Mouse (Mus musculus): ENCODE results near the gene Cfap74. TPM values are rescaled to one million over a fixed set of nuclear protein-coding genes. Genes with fewer than 3 reads are reported as not detected.

Gene Cfap74
- total and polyA plus RNA-seq, 2 experiments from 2014 or later = 0.29 to 1.1 TPM

DNA sequence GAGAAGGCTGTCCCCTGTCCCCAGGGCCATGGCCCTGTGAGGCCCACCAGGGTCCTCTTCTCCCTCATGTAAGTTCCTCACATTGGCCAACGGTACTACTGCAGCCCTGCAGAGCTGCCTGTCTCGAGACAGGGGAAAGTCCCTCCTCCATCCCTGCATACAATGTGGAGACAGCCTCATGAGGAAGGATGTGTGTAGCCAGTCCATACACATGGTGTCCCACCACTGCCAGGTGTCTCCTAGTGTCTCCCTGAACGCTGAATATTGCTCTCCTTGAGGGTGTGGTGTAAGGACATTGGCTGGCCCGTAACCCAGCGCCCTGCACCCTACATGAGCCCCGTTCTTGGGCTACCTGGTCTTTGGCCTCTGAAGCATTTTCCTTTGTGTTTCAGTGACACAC, 17.3 kb downstream of the Cfap74 start:
- no peak for ATAC-seq (ENCODE audit: insufficient read depth, low read depth)

DNA sequence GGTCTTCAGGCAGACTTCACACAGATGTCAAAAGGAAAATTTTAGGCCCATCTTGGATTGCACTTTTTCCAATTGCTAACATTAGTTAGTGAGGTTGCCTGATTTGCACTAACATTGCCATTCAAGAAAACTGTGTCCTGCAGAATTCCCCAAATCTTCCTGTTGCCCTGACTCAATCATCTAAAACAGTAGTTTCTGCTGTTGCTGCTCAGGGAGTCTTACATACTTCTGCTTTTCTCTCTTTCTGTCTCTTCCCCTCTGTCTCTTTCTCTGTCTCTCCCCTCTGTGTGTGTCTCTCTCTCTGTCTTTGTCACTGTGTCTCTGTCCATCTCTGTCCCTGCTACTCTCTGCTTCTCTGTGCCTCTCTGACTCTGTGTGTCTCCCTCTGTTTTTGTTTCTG, 19.5 kb downstream of the Cfap74 start:
- DNase-seq (ENCODE audit: low spot score) (no peak), ATAC-seq (ENCODE audit: insufficient read depth, low read depth) (no peak)
- Histone ChIP-seq H3K27ac (ENCODE audit: low read depth) (no peak overlapping the region), H3K27me3 (ENCODE audit: control insufficient read depth, insufficient read depth, low read length) (no peaks in the 10 kb centered on the region), H3K4me2 (ENCODE audit: low read depth, low read length) (no peak overlapping the region), H3K4me3 (ENCODE audit: low read depth, low read length) (no peak overlapping the region), H3K9ac (replicated peaks; ENCODE audit: low read depth, low read length) (no peak overlapping the region), H3K36me3 (replicated peaks; ENCODE audit: control insufficient read depth, insufficient read depth, low read length) (no peaks in the 10 kb centered on the region), H3K9me3 (replicated peaks; ENCODE audit: control insufficient read depth, low read length) (no peaks in the 10 kb centered on the region; the same call in 1 of the 2 replicates), H3K4me1 (ENCODE audit: control insufficient read depth, insufficient read depth) (no peaks in the 10 kb centered on the region)
- no peak for TF ChIP-seq CTCF (IDR thresholded peaks at IDR 0.05; ENCODE audit: low read depth)
- no peak for TF ChIP-seq EP300 (IDR thresholded peaks at IDR 0.05; ENCODE audit: low read depth)

More for the DNA sequence above, 17.3 kb downstream of the Cfap74 start:
- H3K4me3 ChIP-seq (ENCODE audit: low read depth, low read length) = no peak overlapping the region
- TF ChIP-seq EP300 (IDR thresholded peaks at IDR 0.05; ENCODE audit: low read depth) (no peak), CTCF (IDR thresholded peaks at IDR 0.05; ENCODE audit: low read depth) (no peak)
- H3K36me3 ChIP-seq (replicated peaks; ENCODE audit: control insufficient read depth, insufficient read depth, low read length) = no peaks in the 10 kb centered on the region
- H3K4me1 ChIP-seq (ENCODE audit: control insufficient read depth, insufficient read depth) = no peaks in the 10 kb centered on the region
- H3K4me2 ChIP-seq (ENCODE audit: low read depth, low read length) = no peak overlapping the region
- H3K9me3 ChIP-seq (replicated peaks; ENCODE audit: control insufficient read depth, low read length) = no peaks in the 10 kb centered on the region; the same call in 1 of the 2 replicates
- H3K27me3 ChIP-seq (ENCODE audit: control insufficient read depth, insufficient read depth, low read length) = no peaks in the 10 kb centered on the region
- H3K27ac ChIP-seq (ENCODE audit: low read depth) = no peak overlapping the region
- DNase-seq (ENCODE audit: low spot score) = no peak
- no peak overlapping the region for H3K9ac ChIP-seq (replicated peaks; ENCODE audit: low read depth, low read length)
- 71% methylated on average over 6 of the region's 6 CpGs for WGBS

DNA sequence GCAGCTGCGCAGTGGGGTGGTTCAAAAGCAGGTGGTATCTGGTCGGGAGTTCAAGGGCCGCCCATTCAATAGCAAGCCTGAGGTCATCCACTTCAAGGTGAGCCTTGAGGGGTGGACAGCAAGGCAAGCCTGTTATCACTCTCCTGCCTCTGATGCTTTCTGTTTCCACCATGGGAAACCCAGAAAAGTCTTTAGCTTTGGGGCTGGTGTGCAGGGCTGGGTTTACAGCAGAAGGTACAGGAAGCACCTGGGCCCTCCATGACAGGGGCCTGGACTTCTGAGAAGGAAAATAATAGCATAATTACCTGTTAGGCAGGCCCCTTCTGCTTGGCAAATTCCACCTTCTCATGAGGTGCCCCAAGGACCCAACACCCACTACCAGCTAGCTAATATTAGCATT, 20.2 kb downstream of the Cfap74 start:
- Histone ChIP-seq H3K36me3 (replicated peaks; ENCODE audit: control insufficient read depth, insufficient read depth, low read length) (no peaks in the 10 kb centered on the region), H3K27me3 (ENCODE audit: control insufficient read depth, insufficient read depth, low read length) (no peaks in the 10 kb centered on the region), H3K9me3 (replicated peaks; ENCODE audit: control insufficient read depth, low read length) (no peaks in the 10 kb centered on the region; the same call in 1 of the 2 replicates), H3K27ac (ENCODE audit: low read depth) (no peak overlapping the region), H3K9ac (replicated peaks; ENCODE audit: low read depth, low read length) (no peak overlapping the region), H3K4me1 (ENCODE audit: control insufficient read depth, insufficient read depth) (no peaks in the 10 kb centered on the region), H3K4me3 (ENCODE audit: low read depth, low read length) (no peak overlapping the region), H3K4me2 (ENCODE audit: low read depth, low read length) (no peak overlapping the region)
- no peak for DNase-seq (ENCODE audit: low spot score)
- ATAC-seq (ENCODE audit: insufficient read depth, low read depth) = no peak
- WGBS = 73% methylated on average over 3 of the region's 3 CpGs
- no peak for TF ChIP-seq CTCF (IDR thresholded peaks at IDR 0.05; ENCODE audit: low read depth)
- TF ChIP-seq EP300 (IDR thresholded peaks at IDR 0.05; ENCODE audit: low read depth) = no peak

DNA sequence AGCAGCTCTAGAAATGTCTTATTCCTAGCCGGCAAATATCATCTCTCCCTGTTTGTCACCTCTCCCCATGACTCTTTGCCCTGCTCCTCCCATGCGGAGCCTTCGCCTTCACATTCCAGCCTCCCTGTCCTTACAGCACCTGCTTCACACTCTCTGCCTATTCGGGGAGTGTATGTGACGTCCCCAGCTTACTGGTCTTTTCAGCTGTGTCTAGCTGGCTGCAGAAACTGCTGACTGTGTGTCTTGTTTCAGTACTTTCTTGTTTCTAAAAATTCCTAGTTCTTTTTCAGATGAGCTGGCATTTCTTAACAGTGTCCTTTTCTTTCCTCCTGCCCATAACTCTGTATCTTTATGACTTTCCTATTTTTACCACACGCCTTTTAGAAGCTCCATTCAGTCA, 23.4 kb downstream of the Cfap74 start:
- H3K9me3 ChIP-seq (replicated peaks; ENCODE audit: control insufficient read depth, low read length) = no peaks in the 10 kb centered on the region; the same call in 1 of the 2 replicates
- H3K4me1 ChIP-seq (ENCODE audit: control insufficient read depth, insufficient read depth) = no peaks in the 10 kb centered on the region
- no peak overlapping the region for H3K9ac ChIP-seq (replicated peaks; ENCODE audit: low read depth, low read length)
- TF ChIP-seq EP300 (IDR thresholded peaks at IDR 0.05; ENCODE audit: low read depth) (no peak), CTCF (IDR thresholded peaks at IDR 0.05; ENCODE audit: low read depth) (no peak)
- no peak overlapping the region for H3K4me3 ChIP-seq (ENCODE audit: low read depth, low read length)
- no peak overlapping the region for H3K27ac ChIP-seq (ENCODE audit: low read depth)
- DNase-seq (ENCODE audit: low spot score) (no peak), ATAC-seq (ENCODE audit: insufficient read depth, low read depth) (no peak)
- no peaks in the 10 kb centered on the region for H3K27me3 ChIP-seq (ENCODE audit: control insufficient read depth, insufficient read depth, low read length)
- H3K36me3 ChIP-seq (replicated peaks; ENCODE audit: control insufficient read depth, insufficient read depth, low read length) = no peaks in the 10 kb centered on the region
- H3K4me2 ChIP-seq (ENCODE audit: low read depth, low read length) = no peak overlapping the region
- 71% methylated on average over 6 of the region's 6 CpGs for WGBS

DNA sequence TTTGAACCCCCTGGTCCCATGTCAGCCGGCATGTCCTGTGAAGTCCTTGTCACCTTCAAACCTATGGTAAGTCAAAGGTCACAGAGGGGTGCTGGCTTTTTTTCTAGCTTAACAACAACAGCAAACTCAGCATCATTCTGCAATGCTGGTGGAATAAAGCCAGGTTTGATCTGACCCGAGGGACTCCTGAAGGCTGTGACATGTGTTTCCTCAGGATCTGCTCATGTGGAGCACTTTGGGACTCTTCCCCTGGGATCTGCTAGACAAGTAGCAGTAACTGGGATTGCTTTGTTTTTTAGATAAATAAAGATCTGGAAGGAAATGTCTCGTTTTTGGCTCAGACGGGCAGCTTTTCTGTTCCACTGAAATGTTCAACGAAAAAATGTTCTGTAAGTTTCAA, 25.0 kb downstream of the Cfap74 start:
- no peaks in the 10 kb centered on the region for H3K36me3 ChIP-seq (replicated peaks; ENCODE audit: control insufficient read depth, insufficient read depth, low read length)
- no peak for TF ChIP-seq CTCF (IDR thresholded peaks at IDR 0.05; ENCODE audit: low read depth)
- TF ChIP-seq EP300 (IDR thresholded peaks at IDR 0.05; ENCODE audit: low read depth) = no peak

DNA sequence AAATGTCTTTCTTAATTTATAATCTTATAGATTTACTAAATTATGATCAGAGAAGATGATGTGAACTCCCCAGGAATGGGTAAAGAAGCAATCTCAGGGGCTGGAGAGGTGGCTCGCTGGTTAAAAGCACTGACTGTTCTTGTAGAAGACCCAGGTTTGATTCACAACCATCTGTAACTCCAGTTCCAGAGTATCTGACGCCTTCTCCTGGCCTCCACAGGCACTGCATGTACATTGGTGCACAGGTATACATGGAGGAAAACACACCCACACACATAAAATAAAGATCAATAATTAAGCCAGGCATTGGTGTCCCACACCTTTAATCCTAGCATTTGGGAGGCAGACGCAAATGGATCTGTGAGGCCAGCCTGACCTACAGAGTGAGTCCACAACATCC, 33.8 kb downstream of the Cfap74 start:
- 64% methylated on average over 3 of the region's 3 CpGs for WGBS
- Histone ChIP-seq H3K4me1 (ENCODE audit: control insufficient read depth, insufficient read depth) (no peaks in the 10 kb centered on the region), H3K36me3 (replicated peaks; ENCODE audit: control insufficient read depth, insufficient read depth, low read length) (no peaks in the 10 kb centered on the region), H3K9ac (replicated peaks; ENCODE audit: low read depth, low read length) (no peak overlapping the region), H3K27me3 (ENCODE audit: control insufficient read depth, insufficient read depth, low read length) (no peaks in the 10 kb centered on the region), H3K4me3 (ENCODE audit: low read depth, low read length) (no peak overlapping the region), H3K9me3 (replicated peaks; ENCODE audit: control insufficient read depth, low read length) (no peaks in the 10 kb centered on the region), H3K27ac (ENCODE audit: low read depth) (no peak overlapping the region), H3K4me2 (ENCODE audit: low read depth, low read length) (no peak overlapping the region)
- no peak for TF ChIP-seq CTCF (IDR thresholded peaks at IDR 0.05; ENCODE audit: low read depth)
- TF ChIP-seq EP300 (IDR thresholded peaks at IDR 0.05; ENCODE audit: low read depth) = no peak
- no peak for ATAC-seq (ENCODE audit: insufficient read depth, low read depth)
- DNase-seq (ENCODE audit: low spot score) = no peak

More for the DNA sequence above, 25.0 kb downstream of the Cfap74 start:
- H3K4me2 ChIP-seq (ENCODE audit: low read depth, low read length) = no peak overlapping the region
- DNase-seq (ENCODE audit: low spot score) (no peak), ATAC-seq (ENCODE audit: insufficient read depth, low read depth) (no peak)
- WGBS = 51% methylated on average over 5 of the region's 5 CpGs
- no peaks in the 10 kb centered on the region for H3K27me3 ChIP-seq (ENCODE audit: control insufficient read depth, insufficient read depth, low read length)
- no peaks in the 10 kb centered on the region; the same call in 1 of the 2 replicates for H3K9me3 ChIP-seq (replicated peaks; ENCODE audit: control insufficient read depth, low read length)
- no peak overlapping the region for H3K9ac ChIP-seq (replicated peaks; ENCODE audit: low read depth, low read length)
- H3K4me1 ChIP-seq (ENCODE audit: control insufficient read depth, insufficient read depth) = no peaks in the 10 kb centered on the region
- H3K4me3 ChIP-seq (ENCODE audit: low read depth, low read length) = no peak overlapping the region
- H3K27ac ChIP-seq (ENCODE audit: low read depth) = no peak overlapping the region

Data from heart, postnatal 0 days (tissue).